Mouse (Mus musculus) forebrain, postnatal 0 days (tissue): ENCODE data around the gene Bach1. TPM values are rescaled to one million over a fixed set of nuclear protein-coding genes. Genes with fewer than 3 reads are reported as not detected.

Experiments used
- ATAC-seq: fragments of 200-750 bp; cut with Nextera tagmentation; 2 replicates; pipeline ENCODE4 v1.8.0; 2017; ENCODE audit warnings: mild to moderate bottlenecking, moderate library complexity
- DNase-seq: peaks from one replicate; pipeline ENCODE4 v3.0.0-alpha.2; 2015
- H3K27ac ChIP-seq: fragments of 300-500 bp; sonication (generic); 2 replicates; pipeline ENCODE4 v1.5.1; 2014; ENCODE audit warnings: low read depth, mild to moderate bottlenecking, antibody characterized with exemption, low read length, moderate library complexity, mixed read lengths
- H3K27me3 ChIP-seq: fragments of 300-500 bp; sonication (generic); 2 replicates; pipeline ENCODE4 v1.6.1; 2014; ENCODE audit warnings: mild to moderate bottlenecking, low read length, mixed read lengths; ENCODE audit not compliant: insufficient read depth
- H3K36me3 ChIP-seq: fragments of 300-500 bp; sonication (generic); 2 replicates; pipeline ENCODE4 v1.6.1; 2014; ENCODE audit warnings: mild to moderate bottlenecking, moderate library complexity; ENCODE audit not compliant: insufficient read depth
- H3K4me1 ChIP-seq: fragments of 300-500 bp; sonication (generic); 2 replicates; pipeline ENCODE4 v1.6.1; 2014; ENCODE audit warnings: antibody characterized with exemption; ENCODE audit not compliant: insufficient read depth
- H3K4me2 ChIP-seq: fragments of 300-500 bp; sonication (generic); 2 replicates; pipeline ENCODE4 v1.6.1; 2014; ENCODE audit warnings: low read depth, mild to moderate bottlenecking, moderate library complexity
- H3K4me3 ChIP-seq: fragments of 300-500 bp; sonication (generic); 2 replicates; pipeline ENCODE4 v1.5.1; 2014; ENCODE audit warnings: low read depth, low read length, mixed read lengths
- H3K9ac ChIP-seq: fragments of 300-500 bp; sonication (generic); 2 replicates; pipeline ENCODE4 v1.6.1; 2014; ENCODE audit warnings: mild to moderate bottlenecking
- H3K9me3 ChIP-seq: fragments of 300-500 bp; sonication (generic); 2 replicates; pipeline ENCODE4 v1.6.1; 2016; ENCODE audit warnings: low read length
- CTCF ChIP-seq: sonication (generic); IDR thresholded peaks from 2 replicates; pipeline ENCODE4 v1.5.1; 2016; ENCODE audit warnings: antibody characterized with exemption, control low read depth, low read depth
- WGBS: fragments of 180-500 bp; shearing (Covaris S2); extraction: QIAGEN DNeasy Blood & Tissue Kit; methylation state at CpG from one replicate; pipeline ENCODE4 v1.1.7; 2014; 5-methylcytosine and 5-hydroxymethylcytosine counted together
- polyA plus RNA-seq: library from polyadenylated mRNA; unstranded; fragments of >200 nt; fragmentation: Nextera tagmentation; extraction: Ambion mirVana; gene quantifications from 2 replicates; pipeline ENCODE4 v1.2.1, GENCODE M21; 2015
- total RNA-seq: library from RNA; depleted of rRNA; stranded (reverse); fragments of >200 nt; gene quantifications from 2 replicates; pipeline ENCODE4 v1.2.3, GENCODE M21; 2014

The Bach1 gene
- total and polyA plus RNA-seq, 2 experiments from 2014 or later, result 13.0 to 50.0 TPM

GRCm38 (mm10) chr16:87690506-87690905, 8.2 kb upstream of the Bach1 start:
- ATAC-seq (no peak), DNase-seq (no peak)
- Histone ChIP-seq H3K9me3 (no peaks in the 10 kb centered on the region), H3K27me3 (no peaks in the 10 kb centered on the region), H3K36me3 (no peaks in the 10 kb centered on the region), H3K27ac (no peak overlapping the region), H3K9ac (no peak overlapping the region), H3K4me3 (no peak overlapping the region), H3K4me2 (no peak overlapping the region), H3K4me1 (no peaks in the 10 kb centered on the region)
- WGBS, result 95% methylated on average over 4 of the region's 4 CpGs
- no peak for TF ChIP-seq CTCF

GRCm38 (mm10) chr16:87691102-87691501, 7.6 kb upstream of the Bach1 start:
- no peak overlapping the region for H3K4me2 ChIP-seq

DNA sequence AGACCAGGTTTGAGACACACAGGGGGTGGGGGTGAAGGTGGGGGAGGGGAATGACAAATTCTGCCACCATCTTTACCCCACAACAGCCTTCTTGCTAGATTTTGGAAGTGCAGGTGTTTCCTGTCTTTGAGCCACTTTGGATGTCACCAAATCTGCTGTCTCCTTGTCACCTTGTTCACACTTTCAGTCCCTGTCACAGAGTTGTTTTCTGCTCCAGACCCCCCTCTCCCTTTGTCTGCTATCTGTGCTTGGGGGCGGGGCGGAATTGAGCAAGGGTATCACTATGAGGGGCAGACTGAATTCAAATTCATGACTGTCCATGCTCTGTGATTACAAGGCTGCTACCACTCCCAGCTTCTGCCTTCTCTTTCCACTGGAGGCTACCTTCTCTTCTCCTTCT, 6.2 kb upstream of the Bach1 start:
- Histone ChIP-seq H3K36me3 (no peaks in the 10 kb centered on the region), H3K4me3 (no peak overlapping the region), H3K27me3 (no peaks in the 10 kb centered on the region), H3K9me3 (no peaks in the 10 kb centered on the region), H3K4me1 (no peaks in the 10 kb centered on the region), H3K9ac (no peak overlapping the region), H3K4me2 (no peak overlapping the region), H3K27ac (no peak overlapping the region)
- ATAC-seq, result no peak
- DNase-seq, result no peak
- no peak for TF ChIP-seq CTCF
- WGBS, result 95% methylated on average over 2 of the region's 2 CpGs

More at GRCm38 (mm10) chr16:87691102-87691501, 7.6 kb upstream of the Bach1 start:
- H3K27me3 ChIP-seq, result no peaks in the 10 kb centered on the region
- no peaks in the 10 kb centered on the region for H3K36me3 ChIP-seq
- H3K4me3 ChIP-seq, result no peak overlapping the region
- no peak for TF ChIP-seq CTCF
- no peaks in the 10 kb centered on the region for H3K4me1 ChIP-seq
- WGBS, result 96% methylated on average over 4 of the region's 4 CpGs
- ATAC-seq, result no peak
- DNase-seq, result no peak
- no peak overlapping the region for H3K27ac ChIP-seq
- H3K9ac ChIP-seq, result no peak overlapping the region
- H3K9me3 ChIP-seq, result no peaks in the 10 kb centered on the region

GRCm38 (mm10) chr16:87697707-87698365, 909 bp upstream of the Bach1 start:
- WGBS, result 39% methylated on average over 16 of the region's 16 CpGs
- DNase-seq (peak; percentile 45), ATAC-seq (no peak)
- no peak for TF ChIP-seq CTCF
- peak overlapping the region; percentile 72 for H3K4me2 ChIP-seq
- no peaks in the 10 kb centered on the region for H3K36me3 ChIP-seq
- no peaks in the 10 kb centered on the region for H3K9me3 ChIP-seq
- peak overlapping the region; percentile 96; the same call in 1 of the 2 replicates for H3K9ac ChIP-seq
- no peaks in the 10 kb centered on the region for H3K27me3 ChIP-seq
- H3K27ac ChIP-seq, result no peak overlapping the region
- H3K4me1 ChIP-seq, result peaks cover 5% of the 10 kb centered on the region
- peak overlapping the region; percentile 93 for H3K4me3 ChIP-seq

DNA sequence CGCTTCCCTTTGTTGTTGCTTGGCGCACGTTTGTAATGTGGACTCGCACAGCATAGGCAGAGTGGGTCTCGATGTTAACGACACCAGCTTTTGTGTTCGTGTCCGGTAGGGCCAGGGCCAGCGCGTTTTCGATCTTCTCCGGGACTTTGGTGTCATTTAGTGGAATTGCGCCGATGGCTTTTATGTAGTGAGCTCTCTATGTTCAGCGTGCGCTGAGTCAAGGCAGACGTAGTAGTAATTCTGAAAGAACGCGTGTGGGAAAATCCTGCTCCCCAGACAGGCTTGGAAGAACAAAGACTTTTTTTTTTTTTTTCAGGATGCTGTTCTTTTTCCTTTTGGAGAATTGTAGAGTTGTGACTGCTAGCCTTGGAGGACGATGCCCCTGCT, 554 bp downstream of the Bach1 start:
- ATAC-seq, result peak; percentile 50; the same call in 1 of the 2 replicates
- WGBS, result 0% methylated on average over 20 of the region's 20 CpGs

DNA sequence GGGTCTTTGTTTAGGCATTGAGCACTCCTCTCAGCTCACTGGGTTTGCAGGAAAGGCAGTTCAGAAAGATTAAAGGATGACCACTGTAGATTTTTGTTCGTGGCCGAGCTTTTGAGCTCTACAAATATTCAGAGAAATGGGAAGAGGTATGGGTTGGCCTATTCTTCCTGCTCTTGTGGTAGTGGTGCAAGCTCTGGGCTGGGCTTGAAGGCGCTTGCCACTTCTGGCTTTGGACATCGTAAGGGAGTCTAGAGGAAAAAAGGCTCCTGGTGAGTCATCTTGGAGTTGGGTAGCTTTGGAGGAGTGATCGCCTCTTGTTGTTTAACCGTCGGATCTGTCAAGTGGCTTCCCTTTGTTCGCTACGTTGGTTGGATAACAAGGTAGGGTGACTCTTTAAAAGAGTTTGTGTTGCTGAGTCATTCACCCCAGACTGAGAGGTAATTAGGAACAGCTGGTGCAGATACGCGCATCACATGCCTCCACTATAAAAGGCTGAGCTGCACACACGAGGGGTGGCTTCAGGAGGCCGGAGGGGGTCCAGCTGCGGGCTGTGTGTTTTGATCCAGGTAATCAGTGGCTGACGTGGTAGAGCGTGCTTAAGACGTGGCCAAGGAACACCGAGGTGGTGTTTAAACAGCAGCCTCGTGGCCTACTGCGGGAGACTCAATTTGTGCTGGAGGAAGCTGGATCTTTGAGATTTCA, 1.1 kb downstream of the Bach1 start:
- H3K4me2 ChIP-seq, result peak overlapping the region; percentile 72
- no peaks in the 10 kb centered on the region for H3K27me3 ChIP-seq
- under 1% methylated on average over 20 of the region's 20 CpGs for WGBS
- ATAC-seq (peak; percentile 40), DNase-seq (peak; percentile 71)
- H3K9me3 ChIP-seq, result no peaks in the 10 kb centered on the region
- H3K4me3 ChIP-seq, result peak overlapping the region; percentile 93
- no peak for TF ChIP-seq CTCF
- peaks cover 5% of the 10 kb centered on the region for H3K4me1 ChIP-seq
- H3K9ac ChIP-seq, result peak overlapping the region; percentile 96
- no peaks in the 10 kb centered on the region for H3K36me3 ChIP-seq
- H3K27ac ChIP-seq, result peak overlapping the region; percentile 91

More for the DNA sequence above, 554 bp downstream of the Bach1 start:
- peak overlapping the region; percentile 91 for H3K27ac ChIP-seq
- no peak for TF ChIP-seq CTCF
- H3K27me3 ChIP-seq, result no peaks in the 10 kb centered on the region
- peak overlapping the region; percentile 72 for H3K4me2 ChIP-seq
- H3K9ac ChIP-seq, result peak overlapping the region; percentile 96
- H3K9me3 ChIP-seq, result no peaks in the 10 kb centered on the region
- DNase-seq, result peak; percentile 83
- no peaks in the 10 kb centered on the region for H3K36me3 ChIP-seq
- H3K4me3 ChIP-seq, result peak overlapping the region; percentile 93
- H3K4me1 ChIP-seq, result peaks cover 5% of the 10 kb centered on the region

GRCm38 (mm10) chr16:87700395-87700765, 1.6 kb downstream of the Bach1 start:
- ATAC-seq (no peak), DNase-seq (no peak)
- no peaks in the 10 kb centered on the region for H3K36me3 ChIP-seq
- peaks cover 5% of the 10 kb centered on the region for H3K4me1 ChIP-seq
- peak overlapping the region; percentile 93 for H3K4me3 ChIP-seq
- H3K9ac ChIP-seq, result peak overlapping the region; percentile 96
- peak overlapping the region; percentile 72 for H3K4me2 ChIP-seq
- H3K27ac ChIP-seq, result peak overlapping the region; percentile 91; the same call in 1 of the 2 replicates
- 29% methylated on average over 3 of the region's 3 CpGs for WGBS
- H3K27me3 ChIP-seq, result no peaks in the 10 kb centered on the region
- TF ChIP-seq CTCF, result no peak
- no peaks in the 10 kb centered on the region for H3K9me3 ChIP-seq
